Mouse (Mus musculus): ENCODE data around the gene Arhgap45. TPM values are rescaled to one million over a fixed set of nuclear protein-coding genes. Genes with fewer than 3 reads are reported as not detected.

Arhgap45 gene
- polyA plus RNA-seq, 1 experiment, result 3.1 TPM

GRCm38 (mm10) chr10:80074813-80075601 is 58.6 kb downstream of the Arhgap45 start:
- H3K27ac ChIP-seq (ENCODE audit: insufficient read depth, low read length), result peak overlapping the region; percentile 94
- peak overlapping the region; percentile 45 for H3K4me3 ChIP-seq (ENCODE audit: insufficient read depth, low read length)

DNA sequence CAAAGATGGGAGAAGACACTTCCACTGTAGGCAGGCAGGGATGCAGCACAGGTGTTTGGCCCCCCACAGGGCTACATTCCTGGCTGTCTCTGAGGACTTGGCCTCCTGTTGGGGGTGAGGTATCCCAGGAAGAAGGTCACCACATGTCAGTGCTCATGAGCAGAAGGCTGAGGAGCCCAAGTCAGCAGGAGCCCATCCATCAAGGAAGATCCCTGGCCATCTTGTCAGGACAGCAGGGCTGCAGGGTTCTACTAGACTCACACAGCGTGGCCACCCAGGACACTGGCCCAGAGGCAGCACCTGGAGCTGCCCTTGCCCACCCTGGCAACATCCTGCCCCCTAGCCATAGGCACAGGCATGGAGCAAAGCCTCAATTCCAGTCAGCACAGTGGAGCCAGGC is 59.5 kb downstream of the Arhgap45 start:
- Histone ChIP-seq H3K27ac (ENCODE audit: insufficient read depth, low read length) (peak overlapping the region; percentile 80), H3K4me3 (ENCODE audit: insufficient read depth, low read length) (no peak overlapping the region), H3K4me1 (ENCODE audit: control insufficient read depth, insufficient read depth, low read length) (peaks cover 32% of the 10 kb centered on the region)
- TF ChIP-seq CTCF (IDR thresholded peaks at IDR 0.05; ENCODE audit: borderline replicate concordance, insufficient read depth, low read length) (no peak), POLR2A (IDR thresholded peaks at IDR 0.05; ENCODE audit: low read depth, low read length) (no peak)

More at GRCm38 (mm10) chr10:80074813-80075601, 58.6 kb downstream of the Arhgap45 start:
- 0 out of 2 replicates have a peak, but pooled peaks have one; percentile 1 for TF ChIP-seq CTCF (IDR thresholded peaks at IDR 0.05; ENCODE audit: borderline replicate concordance, insufficient read depth, low read length)
- TF ChIP-seq POLR2A (IDR thresholded peaks at IDR 0.05; ENCODE audit: low read depth, low read length), result peak; percentile 90
- H3K4me1 ChIP-seq (ENCODE audit: control insufficient read depth, insufficient read depth, low read length), result peaks cover 32% of the 10 kb centered on the region

DNA sequence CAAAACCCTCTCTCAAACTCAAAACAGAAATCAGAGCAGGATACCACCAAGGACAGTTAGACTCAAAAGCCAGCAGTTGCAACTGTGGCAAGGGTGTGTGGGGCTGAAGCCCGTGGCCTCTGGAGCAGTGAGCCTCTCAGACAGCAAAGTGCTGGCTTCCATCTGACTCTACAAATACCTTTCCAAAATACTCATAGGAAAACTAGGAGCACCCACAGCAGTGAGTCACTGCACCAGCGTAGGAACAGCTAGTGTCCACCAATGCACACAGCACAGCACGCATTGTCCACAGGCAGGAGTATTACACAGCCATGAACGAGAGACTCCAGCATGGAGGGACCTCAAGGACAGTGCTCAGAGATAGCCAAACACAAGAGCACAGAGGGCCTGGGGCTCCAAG is 59.9 kb downstream of the Arhgap45 start:
- no peak for TF ChIP-seq CTCF (IDR thresholded peaks at IDR 0.05; ENCODE audit: borderline replicate concordance, insufficient read depth, low read length)
- TF ChIP-seq POLR2A (IDR thresholded peaks at IDR 0.05; ENCODE audit: low read depth, low read length), result no peak
- H3K4me1 ChIP-seq (ENCODE audit: control insufficient read depth, insufficient read depth, low read length), result peaks cover 29% of the 10 kb centered on the region
- peak overlapping the region; percentile 80 for H3K27ac ChIP-seq (ENCODE audit: insufficient read depth, low read length)
- H3K4me3 ChIP-seq (ENCODE audit: insufficient read depth, low read length), result no peak overlapping the region

GRCm38 (mm10) chr10:80077312-80077711 is 60.9 kb downstream of the Arhgap45 start:
- TF ChIP-seq POLR2A (IDR thresholded peaks at IDR 0.05; ENCODE audit: low read depth, low read length), result no peak
- no peak for TF ChIP-seq CTCF (IDR thresholded peaks at IDR 0.05; ENCODE audit: borderline replicate concordance, insufficient read depth, low read length)
- Histone ChIP-seq H3K4me1 (ENCODE audit: control insufficient read depth, insufficient read depth, low read length) (peaks cover 20% of the 10 kb centered on the region), H3K4me3 (ENCODE audit: insufficient read depth, low read length) (no peak overlapping the region), H3K27ac (ENCODE audit: insufficient read depth, low read length) (no peak overlapping the region)

DNA sequence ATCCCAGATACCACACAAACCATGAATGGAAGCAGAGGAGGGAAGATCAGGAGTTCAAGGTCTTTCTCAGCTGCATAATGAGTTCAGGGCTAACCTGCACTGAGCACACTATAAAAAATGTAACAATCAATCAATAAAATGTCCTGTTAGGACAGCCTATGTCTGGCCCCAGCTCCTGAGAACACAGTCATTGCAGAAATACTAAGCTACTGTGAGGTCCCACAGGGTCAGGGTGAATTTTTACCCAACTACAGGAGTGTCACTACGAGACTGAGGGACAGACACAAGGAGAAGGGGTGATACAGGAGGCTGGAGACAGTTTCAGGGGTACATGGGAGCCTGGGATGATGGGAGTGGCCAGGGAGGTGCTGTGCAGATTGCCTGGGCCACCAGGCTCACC is 61.9 kb downstream of the Arhgap45 start:
- Histone ChIP-seq H3K27ac (ENCODE audit: insufficient read depth, low read length) (no peak overlapping the region), H3K4me1 (ENCODE audit: control insufficient read depth, insufficient read depth, low read length) (peaks cover 12% of the 10 kb centered on the region), H3K4me3 (ENCODE audit: insufficient read depth, low read length) (no peak overlapping the region)
- no peak for TF ChIP-seq CTCF (IDR thresholded peaks at IDR 0.05; ENCODE audit: borderline replicate concordance, insufficient read depth, low read length)
- TF ChIP-seq POLR2A (IDR thresholded peaks at IDR 0.05; ENCODE audit: low read depth, low read length), result no peak

DNA sequence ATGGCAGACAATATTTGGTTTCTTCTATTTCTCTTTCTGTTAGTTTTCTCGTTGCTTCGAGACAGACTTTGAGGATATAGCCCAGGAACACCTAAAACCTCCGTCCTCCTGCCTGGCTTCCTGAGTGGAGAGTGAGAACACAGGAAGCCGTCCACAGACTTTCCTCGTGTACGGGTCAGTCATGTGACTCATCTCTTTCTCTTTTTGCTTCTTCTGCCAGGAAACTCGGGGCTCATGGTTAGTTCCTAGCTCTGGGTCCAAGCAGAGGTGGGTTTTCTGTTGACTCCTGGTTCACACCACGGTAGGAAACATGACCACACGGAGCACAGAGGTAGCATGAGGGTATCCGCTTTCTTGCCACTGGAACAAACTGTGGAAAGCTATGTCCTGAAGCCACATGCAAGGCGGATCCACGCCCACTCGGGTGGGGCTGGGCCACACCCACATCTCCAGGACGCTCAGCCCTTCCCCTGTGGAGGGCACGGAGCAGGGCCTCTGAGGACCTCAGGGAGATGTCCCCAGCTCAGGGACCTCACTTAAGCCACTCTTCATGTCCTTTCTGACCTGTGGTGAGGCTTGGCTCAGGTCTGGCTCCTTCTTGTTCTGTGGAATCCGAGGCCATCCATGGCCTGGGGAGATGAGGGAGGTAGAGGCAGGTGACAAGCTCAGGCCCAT is 64.1 kb downstream of the Arhgap45 start:
- Histone ChIP-seq H3K4me1 (ENCODE audit: control insufficient read depth, insufficient read depth, low read length) (peaks cover 20% of the 10 kb centered on the region), H3K27ac (ENCODE audit: insufficient read depth, low read length) (no peak overlapping the region), H3K4me3 (ENCODE audit: insufficient read depth, low read length) (no peak overlapping the region)
- TF ChIP-seq CTCF (IDR thresholded peaks at IDR 0.05; ENCODE audit: borderline replicate concordance, insufficient read depth, low read length), result no peak

Other genes starting within 250 kb of the Arhgap45 start
- 38.4 and 39.5 TPM in 2 replicates for gene Rnf126, start 249.7 kb upstream of the Arhgap45 start, polyA plus RNA-seq (2011; ENCODE audit: insufficient read length, low read depth, missing spikeins)
- 21.9 and 42.7 TPM in 2 replicates for gene Fstl3, start 239.4 kb upstream of the Arhgap45 start, polyA plus RNA-seq (2011; ENCODE audit: insufficient read length, low read depth, missing spikeins)
- not detected in 2 replicates for gene Prss57, start 225.7 kb upstream of the Arhgap45 start, polyA plus RNA-seq (2011; ENCODE audit: insufficient read length, low read depth, missing spikeins)
- 45.2 and 54.0 TPM in 2 replicates for gene Palm, start 223.1 kb upstream of the Arhgap45 start, polyA plus RNA-seq (2011; ENCODE audit: insufficient read length, low read depth, missing spikeins)
- not detected in 2 replicates for gene Misp, start 195.7 kb upstream of the Arhgap45 start, polyA plus RNA-seq (2011; ENCODE audit: insufficient read length, low read depth, missing spikeins)
- 351 and 422 TPM in 2 replicates for gene Ptbp1, start 162.2 kb upstream of the Arhgap45 start, polyA plus RNA-seq (2011; ENCODE audit: insufficient read length, low read depth, missing spikeins)
- not detected in 2 replicates for gene Prtn3, start 142.2 kb upstream of the Arhgap45 start, polyA plus RNA-seq (2011; ENCODE audit: insufficient read length, low read depth, missing spikeins)
- gene Plppr3, start 142.0 kb upstream of the Arhgap45 start, polyA plus RNA-seq (2011; ENCODE audit: insufficient read length, low read depth, missing spikeins), result 3.1 and 4.9 TPM in 2 replicates
- not detected in 2 replicates for gene Elane, start 130.4 kb upstream of the Arhgap45 start, polyA plus RNA-seq (2011; ENCODE audit: insufficient read length, low read depth, missing spikeins)
- gene Cfd, start 125.8 kb upstream of the Arhgap45 start, polyA plus RNA-seq (2011; ENCODE audit: insufficient read length, low read depth, missing spikeins), result not detected in 2 replicates
- 15.2 and 16.1 TPM in 2 replicates for gene Med16, start 107.7 kb upstream of the Arhgap45 start, polyA plus RNA-seq (2011; ENCODE audit: insufficient read length, low read depth, missing spikeins)
- gene Gm26602, start 105.8 kb upstream of the Arhgap45 start, polyA plus RNA-seq (2011; ENCODE audit: insufficient read length, low read depth, missing spikeins), result not detected in 2 replicates
- gene Kiss1r, start 99.7 kb upstream of the Arhgap45 start, polyA plus RNA-seq (2011; ENCODE audit: insufficient read length, low read depth, missing spikeins), result 0.44 TPM in 1 of 2 replicates, not detected in the other
- 66.3 and 86.3 TPM in 2 replicates for gene R3hdm4, start 95.4 kb upstream of the Arhgap45 start, polyA plus RNA-seq (2011; ENCODE audit: insufficient read length, low read depth, missing spikeins)
- gene Arid3a, start 89.6 kb upstream of the Arhgap45 start, polyA plus RNA-seq (2011; ENCODE audit: insufficient read length, low read depth, missing spikeins), result 5.2 and 6.0 TPM in 2 replicates
- 29.2 and 29.3 TPM in 2 replicates for gene Wdr18, start 56.5 kb upstream of the Arhgap45 start, polyA plus RNA-seq (2011; ENCODE audit: insufficient read length, low read depth, missing spikeins)
- 0.15 and 0.16 TPM in 2 replicates for gene Grin3b, start 45.9 kb upstream of the Arhgap45 start, polyA plus RNA-seq (2011; ENCODE audit: insufficient read length, low read depth, missing spikeins)
- 73.4 and 78.1 TPM in 2 replicates for gene Tmem259, start 32.3 kb upstream of the Arhgap45 start, polyA plus RNA-seq (2011; ENCODE audit: insufficient read length, low read depth, missing spikeins)
- 642 and 721 TPM in 2 replicates for gene Cnn2, start 28.1 kb upstream of the Arhgap45 start, polyA plus RNA-seq (2011; ENCODE audit: insufficient read length, low read depth, missing spikeins)
- gene Abca7, start 20.2 kb upstream of the Arhgap45 start, polyA plus RNA-seq (2011; ENCODE audit: insufficient read length, low read depth, missing spikeins), result 3.5 and 4.0 TPM in 2 replicates
- gene Polr2e, start 23.1 kb downstream of the Arhgap45 start, polyA plus RNA-seq (2011; ENCODE audit: insufficient read length, low read depth, missing spikeins), result 46.3 and 61.0 TPM in 2 replicates
- 214 and 217 TPM in 2 replicates for gene Gpx4, start 30.5 kb downstream of the Arhgap45 start, polyA plus RNA-seq (2011; ENCODE audit: insufficient read length, low read depth, missing spikeins)
- 50.7 and 53.5 TPM in 2 replicates for gene Sbno2, start 88.9 kb downstream of the Arhgap45 start, polyA plus RNA-seq (2011; ENCODE audit: insufficient read length, low read depth, missing spikeins)
- gene Stk11, start 99.2 kb downstream of the Arhgap45 start, polyA plus RNA-seq (2011; ENCODE audit: insufficient read length, low read depth, missing spikeins), result 80.8 and 91.7 TPM in 2 replicates
- gene Atp5d, start 122.0 kb downstream of the Arhgap45 start, polyA plus RNA-seq (2011; ENCODE audit: insufficient read length, low read depth, missing spikeins), result 202 and 250 TPM in 2 replicates
- gene Cbarp, start 124.2 kb downstream of the Arhgap45 start, polyA plus RNA-seq (2011; ENCODE audit: insufficient read length, low read depth, missing spikeins), result 24.1 and 28.4 TPM in 2 replicates
- gene Midn, start 131.6 kb downstream of the Arhgap45 start, polyA plus RNA-seq (2011; ENCODE audit: insufficient read length, low read depth, missing spikeins), result 101 TPM in 2 replicates
- 29.2 and 50.2 TPM in 2 replicates for gene Cirbp, start 149.3 kb downstream of the Arhgap45 start, polyA plus RNA-seq (2011; ENCODE audit: insufficient read length, low read depth, missing spikeins)
- gene 1600002K03Rik, start 156.3 kb downstream of the Arhgap45 start, polyA plus RNA-seq (2011; ENCODE audit: insufficient read length, low read depth, missing spikeins), result 8.4 and 12.2 TPM in 2 replicates
- gene Efna2, start 162.8 kb downstream of the Arhgap45 start, polyA plus RNA-seq (2011; ENCODE audit: insufficient read length, low read depth, missing spikeins), result 5.2 and 8.3 TPM in 2 replicates
- 24.0 and 29.1 TPM in 2 replicates for gene Mum1, start 209.8 kb downstream of the Arhgap45 start, polyA plus RNA-seq (2011; ENCODE audit: insufficient read length, low read depth, missing spikeins)
- gene Ndufs7, start 232.5 kb downstream of the Arhgap45 start, polyA plus RNA-seq (2011; ENCODE audit: insufficient read length, low read depth, missing spikeins), result 65.5 and 65.7 TPM in 2 replicates
- 19.9 and 21.9 TPM in 2 replicates for gene Gamt, start 244.4 kb downstream of the Arhgap45 start, polyA plus RNA-seq (2011; ENCODE audit: insufficient read length, low read depth, missing spikeins)
- gene Dazap1, start 244.8 kb downstream of the Arhgap45 start, polyA plus RNA-seq (2011; ENCODE audit: insufficient read length, low read depth, missing spikeins), result 117 and 142 TPM in 2 replicates

Measured in embryonic fibroblast, embryonic 13.5 days (primary cell).